Mouse (Mus musculus) embryonic facial prominence, embryonic 15.5 days (tissue): Measurements from ENCODE around the gene Traf5. TPM values are rescaled to one million over a fixed set of nuclear protein-coding genes. Genes with fewer than 3 reads are reported as not detected.

Source experiments
- ATAC-seq: fragments of 200-750 bp; cut with Nextera tagmentation; 2 replicates; pipeline ENCODE4 v1.8.0; 2017; ENCODE audit warnings: low read depth, moderate TSS enrichment; ENCODE audit not compliant: insufficient number of reproducible peaks, low FRiP score, low TSS enrichment
- H3K27ac ChIP-seq: fragments of 300-500 bp; sonication (generic); replicated peaks from 2 replicates; pipeline ENCODE4 v1.5.1; 2015; ENCODE audit warnings: mild to moderate bottlenecking, inconsistent platforms
- H3K27me3 ChIP-seq: fragments of 300-500 bp; sonication (generic); 2 replicates; pipeline ENCODE4 v1.6.1; 2015; ENCODE audit warnings: inconsistent platforms
- H3K36me3 ChIP-seq: fragments of 300-500 bp; sonication (generic); 2 replicates; pipeline ENCODE4 v1.6.1; 2015; ENCODE audit warnings: mild to moderate bottlenecking, inconsistent platforms
- H3K4me1 ChIP-seq: fragments of 300-500 bp; sonication (generic); 2 replicates; pipeline ENCODE4 v1.6.1; 2015; ENCODE audit warnings: inconsistent platforms
- H3K4me2 ChIP-seq: fragments of 300-500 bp; sonication (generic); replicated peaks from 2 replicates; pipeline ENCODE4 v1.6.1; 2015; ENCODE audit warnings: mild to moderate bottlenecking, inconsistent platforms
- H3K4me3 ChIP-seq: fragments of 300-500 bp; sonication (generic); replicated peaks from 2 replicates; pipeline ENCODE4 v1.5.1; 2015; ENCODE audit warnings: mild to moderate bottlenecking, inconsistent platforms
- H3K9ac ChIP-seq: fragments of 300-500 bp; sonication (generic); 2 replicates; pipeline ENCODE4 v1.6.1; 2015; ENCODE audit warnings: inconsistent platforms
- H3K9me3 ChIP-seq: fragments of 300-500 bp; sonication (generic); replicated peaks from 2 replicates; pipeline ENCODE4 v1.6.1; 2016; ENCODE audit warnings: inconsistent platforms
- WGBS: fragments of 180-500 bp; shearing (Covaris S2); methylation state at CpG from one replicate; pipeline ENCODE4 v1.1.7; 2015; 5-methylcytosine and 5-hydroxymethylcytosine counted together
- polyA plus RNA-seq: library from polyadenylated mRNA; unstranded; fragments of >200 nt; fragmentation: Nextera tagmentation; extraction: Ambion mirVana; gene quantifications from 2 replicates; pipeline ENCODE4 v1.2.1, GENCODE M21; 2015

Traf5 gene
- polyA plus RNA-seq, 1 experiment from 2014 or later: 26.9 TPM

DNA sequence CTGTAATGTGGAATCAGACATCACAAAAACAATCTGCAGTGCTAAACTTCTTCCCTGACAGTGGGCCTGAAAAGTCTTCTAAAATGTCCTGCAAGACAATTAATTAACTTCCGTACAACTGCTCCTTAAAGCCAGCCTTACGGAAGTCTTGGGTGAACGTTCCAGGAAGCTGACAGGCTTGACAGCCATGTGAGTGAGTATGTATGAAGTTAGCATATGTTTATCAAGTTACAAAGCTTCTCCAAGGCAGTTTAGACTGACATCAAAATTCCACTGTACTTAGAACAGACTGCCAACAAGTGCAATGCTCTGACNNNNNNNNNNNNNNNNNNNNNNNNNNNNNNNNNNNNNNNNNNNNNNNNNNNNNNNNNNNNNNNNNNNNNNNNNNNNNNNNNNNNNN, 38.6 kb downstream of the Traf5 start:
- ATAC-seq: no peak
- Histone ChIP-seq H3K36me3 (peaks cover 22% of the 10 kb centered on the region), H3K9ac (no peak overlapping the region), H3K9me3 (no peaks in the 10 kb centered on the region), H3K27me3 (no peaks in the 10 kb centered on the region), H3K4me1 (peaks cover 10% of the 10 kb centered on the region), H3K4me2 (no peak overlapping the region), H3K4me3 (no peak overlapping the region), H3K27ac (peak overlapping the region; percentile 82; the same call in 1 of the 2 replicates)
- WGBS: 28% methylated on average over 3 of the region's 3 CpGs

DNA sequence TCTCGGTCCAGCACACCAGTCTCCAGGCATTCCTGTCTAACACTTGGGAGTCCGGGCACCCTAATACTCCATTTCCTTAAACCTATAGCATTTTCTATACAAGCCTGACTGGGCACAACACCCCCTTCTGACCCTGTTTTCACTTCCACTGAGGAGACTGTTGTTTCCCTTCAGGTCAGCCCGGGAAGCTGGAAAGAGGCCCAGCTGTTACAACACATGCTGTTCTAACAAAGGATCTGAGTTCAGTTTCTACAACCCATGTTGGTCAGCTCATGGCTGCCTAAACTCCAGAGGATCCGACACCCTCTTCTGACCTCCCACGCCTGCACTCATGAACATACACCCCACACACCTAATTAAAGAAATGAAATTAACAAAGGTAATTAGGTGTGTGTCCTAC, 39.4 kb downstream of the Traf5 start:
- no peak for ATAC-seq
- H3K9ac ChIP-seq: no peak overlapping the region
- H3K4me3 ChIP-seq: no peak overlapping the region
- no peak overlapping the region for H3K4me2 ChIP-seq
- H3K9me3 ChIP-seq: no peaks in the 10 kb centered on the region
- WGBS: 82% methylated on average over 5 of the region's 5 CpGs
- peak overlapping the region; percentile 41; the same call in 1 of the 2 replicates for H3K27ac ChIP-seq
- H3K27me3 ChIP-seq: no peaks in the 10 kb centered on the region
- H3K36me3 ChIP-seq: peaks cover 16% of the 10 kb centered on the region; the same call in 1 of the 2 replicates
- peaks cover 10% of the 10 kb centered on the region for H3K4me1 ChIP-seq

DNA sequence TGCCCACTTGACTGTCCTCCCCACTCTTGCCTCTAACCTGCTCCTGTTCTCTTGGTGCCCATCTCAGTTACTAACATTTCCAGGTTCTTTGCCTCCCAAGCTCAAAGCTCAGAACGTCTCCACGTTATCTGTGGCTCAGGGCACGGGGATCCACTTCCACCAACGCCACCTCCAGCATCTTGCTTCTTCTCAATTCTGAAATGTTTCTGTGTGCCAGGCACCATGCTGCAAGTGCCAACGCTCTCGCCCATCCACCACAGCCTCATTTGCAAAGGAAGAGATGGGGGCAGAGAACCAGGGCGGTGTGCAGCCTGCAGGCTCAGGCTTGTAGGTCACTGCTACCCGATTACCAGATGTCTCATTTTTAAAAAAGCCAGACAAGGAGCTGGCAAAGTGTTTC, 39.9 kb downstream of the Traf5 start:
- Histone ChIP-seq H3K27ac (no peak overlapping the region), H3K36me3 (peaks cover 16% of the 10 kb centered on the region; the same call in 1 of the 2 replicates), H3K9me3 (no peaks in the 10 kb centered on the region), H3K27me3 (no peaks in the 10 kb centered on the region), H3K9ac (no peak overlapping the region), H3K4me3 (no peak overlapping the region), H3K4me1 (peaks cover 10% of the 10 kb centered on the region), H3K4me2 (no peak overlapping the region)
- 75% methylated on average over 8 of the region's 8 CpGs for WGBS
- ATAC-seq: no peak

DNA sequence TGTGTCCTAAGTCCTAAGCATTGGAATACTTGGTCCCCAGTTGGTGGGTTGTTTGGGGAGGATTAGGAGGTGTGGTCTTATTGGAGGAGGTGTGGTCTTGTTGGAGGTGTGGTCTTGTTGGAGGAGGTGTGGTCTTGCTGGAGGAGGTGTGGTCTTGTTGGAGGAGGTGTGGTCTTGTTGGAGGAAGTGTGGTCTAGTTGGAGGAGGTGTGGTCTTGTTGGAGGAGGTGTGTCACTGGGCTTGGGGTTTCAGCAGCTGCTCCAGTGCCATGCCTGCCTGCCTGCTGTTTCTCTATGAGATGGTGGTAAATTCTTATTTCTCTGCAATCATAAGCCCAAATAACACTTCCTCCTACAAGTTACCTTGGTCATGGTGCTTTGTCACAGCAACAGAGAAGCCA, 93.3 kb downstream of the Traf5 start:
- no peaks in the 10 kb centered on the region for H3K4me1 ChIP-seq
- no peaks in the 10 kb centered on the region for H3K9me3 ChIP-seq

DNA sequence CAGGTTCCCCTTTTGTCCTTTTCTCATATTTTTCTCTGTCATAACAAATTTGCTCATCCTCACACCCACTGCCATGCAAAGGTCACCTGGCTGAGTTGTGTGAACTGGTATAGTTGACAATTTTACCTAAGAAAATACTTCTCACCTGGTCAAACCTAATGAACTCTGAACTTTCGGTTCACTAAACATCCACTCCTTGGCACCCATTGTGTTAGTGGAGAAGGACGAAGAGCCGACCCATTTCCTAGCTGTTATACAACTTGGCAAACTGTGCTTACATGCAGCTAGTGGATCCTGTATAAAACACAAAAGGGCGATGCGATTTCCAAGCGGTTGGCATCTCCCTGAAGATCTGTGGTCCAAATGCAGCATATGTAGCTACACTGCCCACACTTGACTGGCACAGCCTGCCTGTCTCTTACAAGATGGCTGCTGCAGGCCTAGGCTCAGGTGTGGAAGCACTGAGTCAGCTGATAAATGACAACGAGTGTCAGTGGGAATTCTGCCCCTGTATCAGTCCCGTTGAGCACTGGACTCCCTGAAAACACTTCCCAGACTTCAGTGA, 95.7 kb downstream of the Traf5 start:
- Histone ChIP-seq H3K27ac (no peak overlapping the region), H3K27me3 (no peaks in the 10 kb centered on the region), H3K4me2 (no peak overlapping the region), H3K9ac (no peak overlapping the region), H3K9me3 (no peaks in the 10 kb centered on the region), H3K4me3 (no peak overlapping the region), H3K36me3 (peaks cover 37% of the 10 kb centered on the region), H3K4me1 (no peaks in the 10 kb centered on the region)
- no peak for ATAC-seq
- 90% methylated on average over 8 of the region's 8 CpGs for WGBS

More for the DNA sequence above, 93.3 kb downstream of the Traf5 start:
- Histone ChIP-seq H3K27ac (no peak overlapping the region), H3K9ac (no peak overlapping the region), H3K36me3 (peaks cover 37% of the 10 kb centered on the region), H3K4me2 (no peak overlapping the region), H3K4me3 (no peak overlapping the region), H3K27me3 (no peaks in the 10 kb centered on the region)
- ATAC-seq: no peak

DNA sequence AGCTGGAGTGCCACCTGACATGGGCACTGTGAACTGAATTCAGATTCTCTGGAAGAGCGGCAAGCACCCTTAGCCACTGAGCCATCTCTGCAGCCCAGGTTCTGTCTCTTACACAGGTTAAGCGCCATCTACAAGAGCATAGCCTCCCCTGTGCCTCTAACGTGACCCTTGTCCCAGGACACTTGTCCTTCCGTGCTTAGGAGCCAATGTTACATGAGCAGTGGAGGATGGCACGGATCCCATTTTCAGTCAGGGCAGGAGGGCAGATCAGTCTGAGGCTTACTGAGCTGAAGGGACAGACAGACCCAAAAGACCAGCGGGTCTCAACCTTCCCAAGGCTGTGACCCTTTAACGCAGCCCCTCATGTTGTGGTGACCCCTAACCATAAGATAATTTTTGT, 96.4 kb downstream of the Traf5 start:
- Histone ChIP-seq H3K36me3 (peaks cover 35% of the 10 kb centered on the region), H3K27me3 (no peaks in the 10 kb centered on the region), H3K4me2 (no peak overlapping the region), H3K9ac (no peak overlapping the region), H3K4me3 (no peak overlapping the region), H3K9me3 (no peaks in the 10 kb centered on the region), H3K27ac (no peak overlapping the region), H3K4me1 (no peaks in the 10 kb centered on the region)
- whole genome bisulfite sequencing: 91% methylated on average over 7 of the region's 7 CpGs
- ATAC-seq: no peak

DNA sequence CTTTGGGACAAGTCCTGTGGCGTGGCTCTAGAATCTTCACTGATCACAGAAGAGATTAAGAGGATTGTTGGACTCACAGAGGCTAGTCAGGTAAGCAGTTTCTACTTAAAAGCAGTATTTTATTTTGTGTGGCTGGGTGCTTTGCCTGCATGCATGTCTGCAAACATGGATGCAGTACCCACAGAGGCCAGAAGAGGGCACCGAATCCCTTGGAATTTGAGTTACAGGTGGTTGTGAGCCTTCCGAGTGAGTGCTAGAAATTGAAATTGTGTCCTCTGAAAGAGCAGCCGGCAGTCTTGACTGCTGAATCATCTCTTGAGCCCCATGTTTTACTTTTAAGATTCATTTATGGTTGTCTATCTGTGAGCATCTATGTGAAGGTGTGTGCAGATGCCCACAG, 96.9 kb downstream of the Traf5 start:
- H3K9ac ChIP-seq: no peak overlapping the region
- H3K4me3 ChIP-seq: no peak overlapping the region
- H3K4me2 ChIP-seq: no peak overlapping the region
- 60% methylated on average over 4 of the region's 4 CpGs for WGBS
- H3K27ac ChIP-seq: no peak overlapping the region
- H3K9me3 ChIP-seq: no peaks in the 10 kb centered on the region
- no peaks in the 10 kb centered on the region for H3K27me3 ChIP-seq
- H3K4me1 ChIP-seq: no peaks in the 10 kb centered on the region
- H3K36me3 ChIP-seq: peaks cover 31% of the 10 kb centered on the region
- no peak for ATAC-seq

DNA sequence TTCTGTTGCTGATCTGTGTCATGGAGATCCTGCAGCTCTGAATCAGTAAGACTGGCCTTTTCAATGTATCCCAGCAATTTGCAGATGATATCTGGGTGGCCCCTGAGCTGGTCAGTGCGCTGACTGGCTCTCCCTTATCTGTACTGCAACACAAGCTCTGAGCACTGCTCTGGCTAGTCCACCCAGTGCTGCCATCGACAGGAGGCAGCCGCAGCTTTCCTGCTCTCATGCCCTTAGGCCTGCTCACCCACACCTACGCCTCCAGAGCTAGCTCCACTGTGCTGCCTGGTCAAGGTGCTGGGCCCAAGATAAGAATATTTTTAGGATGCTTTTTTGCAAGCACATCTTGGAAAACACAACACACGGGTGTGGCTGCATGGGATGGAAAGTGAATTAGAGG, 97.9 kb downstream of the Traf5 start:
- 65% methylated on average over 5 of the region's 5 CpGs for WGBS
- no peak overlapping the region for H3K27ac ChIP-seq
- H3K4me2 ChIP-seq: no peak overlapping the region
- no peak overlapping the region for H3K9ac ChIP-seq
- no peak for ATAC-seq
- no peaks in the 10 kb centered on the region for H3K4me1 ChIP-seq
- no peaks in the 10 kb centered on the region for H3K9me3 ChIP-seq
- H3K27me3 ChIP-seq: no peaks in the 10 kb centered on the region
- H3K36me3 ChIP-seq: peaks cover 22% of the 10 kb centered on the region
- H3K4me3 ChIP-seq: no peak overlapping the region

DNA sequence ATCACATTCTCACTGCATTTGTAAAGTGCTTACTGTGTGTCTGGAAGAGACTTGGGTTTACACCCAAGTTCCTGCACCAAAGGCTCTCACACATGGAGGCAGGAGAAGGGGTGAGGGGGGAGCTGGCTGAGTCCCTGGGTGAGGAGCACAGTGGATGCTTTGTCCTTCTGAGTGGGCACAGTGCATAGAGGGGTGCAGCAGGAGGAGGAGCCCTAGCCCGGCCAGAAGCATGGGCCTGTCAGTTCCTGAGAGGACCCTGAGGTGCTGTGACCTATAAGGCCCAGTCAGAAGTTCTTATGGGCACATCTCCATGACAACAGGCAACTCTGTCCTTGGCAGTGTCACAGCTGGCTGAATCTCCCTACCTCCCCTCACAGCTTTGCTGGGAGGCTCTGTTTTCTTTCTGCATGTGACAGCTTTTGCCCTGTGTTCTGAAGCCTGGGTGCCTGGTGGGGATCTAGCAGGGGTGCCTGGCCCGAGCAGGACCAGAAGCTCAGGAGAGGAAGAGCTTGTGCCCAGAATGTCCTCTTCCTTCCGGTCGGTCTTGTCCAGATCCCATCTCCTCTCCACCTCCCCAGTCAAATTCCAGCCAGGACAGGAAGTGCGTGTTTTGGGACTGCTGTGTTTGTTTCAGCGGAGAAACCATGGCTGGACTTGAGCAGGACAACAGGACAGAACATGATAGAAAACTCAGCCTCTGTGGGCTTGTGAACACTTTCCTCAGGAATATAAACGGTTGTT, 100.1 kb downstream of the Traf5 start:
- Histone ChIP-seq H3K4me3 (no peak overlapping the region), H3K36me3 (peaks cover 14% of the 10 kb centered on the region; the same call in 1 of the 2 replicates), H3K9me3 (no peaks in the 10 kb centered on the region), H3K27ac (no peak overlapping the region), H3K27me3 (no peaks in the 10 kb centered on the region), H3K4me2 (no peak overlapping the region), H3K9ac (no peak overlapping the region), H3K4me1 (0 out of 2 replicates have a peak, but pooled peaks cover 2% of the 10 kb centered on the region)
- 68% methylated on average over 7 of the region's 7 CpGs for WGBS
- no peak for ATAC-seq

DNA sequence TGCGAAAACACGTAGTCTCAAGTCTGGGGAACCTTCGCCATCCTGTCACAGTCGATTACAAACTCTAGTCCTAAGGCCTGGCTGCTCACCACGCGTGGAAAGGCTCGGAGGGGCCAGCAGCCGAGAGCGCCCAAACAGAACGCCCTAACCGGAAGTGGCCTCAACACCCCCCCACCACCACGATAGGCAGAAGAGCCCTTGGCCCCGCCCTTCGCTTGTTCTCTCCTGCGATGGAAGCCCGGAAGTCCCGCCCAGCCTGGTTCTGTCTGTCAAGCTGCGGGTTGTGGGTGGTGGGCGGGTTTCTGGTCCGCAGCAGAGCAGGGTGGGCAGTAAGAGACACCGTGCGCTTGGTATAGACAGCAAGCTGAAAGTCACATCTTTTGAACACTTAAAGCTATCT, 102.4 kb downstream of the Traf5 start:
- Histone ChIP-seq H3K27me3 (no peaks in the 10 kb centered on the region), H3K36me3 (no peaks in the 10 kb centered on the region), H3K4me3 (peak overlapping the region; percentile 60), H3K27ac (peak overlapping the region; percentile 91), H3K4me1 (0 out of 2 replicates have a peak, but pooled peaks cover 4% of the 10 kb centered on the region), H3K9ac (peak overlapping the region; percentile 37), H3K9me3 (no peaks in the 10 kb centered on the region), H3K4me2 (peak overlapping the region; percentile 53)
- WGBS: 0% methylated on average over 22 of the region's 22 CpGs
- peak; percentile 94 for ATAC-seq

DNA sequence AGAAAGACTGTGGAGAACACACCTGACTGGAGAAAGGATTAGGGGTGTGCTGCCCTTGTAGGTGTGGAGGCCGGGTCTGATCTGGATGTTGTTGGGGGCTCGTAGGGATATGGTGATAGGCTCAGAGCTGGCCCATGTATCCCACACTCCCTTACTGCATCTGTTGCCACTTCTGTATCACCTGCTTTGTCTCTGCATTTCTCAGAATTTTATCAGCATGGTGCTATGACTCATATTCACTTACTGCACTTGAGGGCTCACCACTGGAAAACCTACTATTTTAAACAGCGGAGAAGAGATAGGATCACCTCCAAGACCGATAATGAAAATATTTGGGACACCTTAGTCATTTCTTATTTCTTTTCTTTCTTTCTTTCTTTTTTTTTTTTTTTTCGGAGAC, 103.3 kb downstream of the Traf5 start:
- no peak overlapping the region for H3K27ac ChIP-seq
- no peak for ATAC-seq
- WGBS: 84% methylated on average over 5 of the region's 5 CpGs
- H3K4me3 ChIP-seq: 0 out of 2 replicates have a peak overlapping the region, but pooled peaks have one; percentile 60
- no peaks in the 10 kb centered on the region for H3K36me3 ChIP-seq
- H3K27me3 ChIP-seq: no peaks in the 10 kb centered on the region
- H3K9me3 ChIP-seq: no peaks in the 10 kb centered on the region
- H3K9ac ChIP-seq: no peak overlapping the region
- 0 out of 2 replicates have a peak, but pooled peaks cover 9% of the 10 kb centered on the region for H3K4me1 ChIP-seq
- peak overlapping the region; percentile 53; the same call in 1 of the 2 replicates for H3K4me2 ChIP-seq
